Mouse (Mus musculus): ENCODE results near the gene Dhdds.

DNA sequence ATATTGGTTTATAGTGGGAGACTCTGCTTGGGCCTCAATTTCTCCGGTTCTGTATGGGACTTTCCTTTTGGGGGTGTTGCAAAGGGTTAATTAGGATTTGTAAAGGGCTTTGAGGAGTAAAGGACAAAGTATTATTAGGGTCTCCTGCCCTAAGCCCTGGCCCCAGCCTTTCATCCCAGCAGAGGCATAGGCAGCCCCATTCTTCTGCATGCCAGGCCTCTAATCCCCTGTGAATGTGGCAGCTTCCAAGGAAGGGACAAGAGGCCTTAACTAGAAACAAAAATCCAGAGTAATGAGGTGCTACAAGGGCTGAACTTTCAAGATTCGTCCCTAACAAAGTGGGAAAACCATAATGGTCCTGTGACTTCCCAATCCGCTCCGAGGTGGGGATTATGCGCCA lies 2.2 kb upstream of the Dhdds start:
- TF ChIP-seq CTCF (IDR thresholded peaks at IDR 0.05), result no peak
- TF ChIP-seq POLR2A (IDR thresholded peaks at IDR 0.05; ENCODE audit: insufficient read depth, low read depth, low read length), result no peak
- TF ChIP-seq EP300 (IDR thresholded peaks at IDR 0.05; ENCODE audit: insufficient read depth, low read depth, low read length), result no peak
